Mouse (Mus musculus) forebrain, embryonic 12.5 days (tissue): Measurements from ENCODE around the gene Nrxn3. TPM values are rescaled to one million over a fixed set of nuclear protein-coding genes. Genes with fewer than 3 reads are reported as not detected.

Experiments used
- ATAC-seq: fragments of 200-750 bp; cut with Nextera tagmentation; 2 replicates; pipeline ENCODE4 v1.8.0; 2017; ENCODE audit warnings: moderate TSS enrichment; ENCODE audit not compliant: low FRiP score
- H3K27ac ChIP-seq: fragments of 300-500 bp; sonication (generic); 2 replicates; pipeline ENCODE4 v1.5.1; 2016; ENCODE audit warnings: mild to moderate bottlenecking
- H3K27me3 ChIP-seq: fragments of 300-500 bp; sonication (generic); 2 replicates; pipeline ENCODE4 v1.6.1; 2016; ENCODE audit warnings: mild to moderate bottlenecking
- H3K36me3 ChIP-seq: fragments of 300-500 bp; sonication (generic); replicated peaks from 2 replicates; pipeline ENCODE4 v1.6.1; 2016; ENCODE audit warnings: mild to moderate bottlenecking
- H3K4me1 ChIP-seq: fragments of 300-500 bp; sonication (generic); 2 replicates; pipeline ENCODE4 v1.6.1; 2016
- H3K4me2 ChIP-seq: fragments of 300-500 bp; sonication (generic); 2 replicates; pipeline ENCODE4 v1.6.1; 2016; ENCODE audit warnings: mild to moderate bottlenecking, moderate library complexity
- H3K4me3 ChIP-seq: fragments of 300-500 bp; sonication (generic); replicated peaks from 2 replicates; pipeline ENCODE4 v1.5.1; 2016; ENCODE audit warnings: mild to moderate bottlenecking
- H3K9ac ChIP-seq: fragments of 300-500 bp; sonication (generic); 2 replicates; pipeline ENCODE4 v1.6.1; 2016; ENCODE audit warnings: mild to moderate bottlenecking
- H3K9me3 ChIP-seq: fragments of 300-500 bp; sonication (generic); 2 replicates; pipeline ENCODE4 v1.6.1; 2016
- WGBS: fragments of 180-500 bp; shearing (Covaris S2); methylation state at CpG from one replicate; pipeline ENCODE4 v1.1.7; 2016; 5-methylcytosine and 5-hydroxymethylcytosine counted together
- polyA plus RNA-seq: library from polyadenylated mRNA; unstranded; fragments of >200 nt; fragmentation: Nextera tagmentation; extraction: Ambion mirVana; gene quantifications from 2 replicates; pipeline ENCODE4 v1.2.1, GENCODE M21; 2016

The Nrxn3 gene
- 62.2 and 71.1 TPM in 2 replicates for polyA plus RNA-seq

DNA sequence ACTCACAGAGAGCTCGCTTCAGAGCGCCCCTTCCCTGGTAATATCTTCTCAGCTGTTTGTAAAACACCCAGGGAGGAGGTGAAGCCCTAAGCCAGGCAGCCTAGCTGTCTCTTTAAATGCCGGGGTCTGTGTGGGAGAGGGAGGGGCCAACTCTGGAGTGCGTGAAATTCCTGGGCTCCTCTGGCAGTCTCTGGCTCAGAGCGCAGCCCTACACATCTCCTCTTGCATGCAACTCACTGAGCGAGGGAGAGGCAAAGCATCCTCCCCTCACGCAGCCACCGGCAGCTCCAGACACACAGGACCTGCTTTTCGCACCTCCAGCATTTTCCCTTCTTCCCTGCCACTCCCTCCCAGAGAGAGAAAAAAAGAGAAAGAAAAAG, at the start of gene Nrxn3:
Nrxn3 (plus strand) TSS at position 186 of the 380 bp plus-strand sequence.
- peak; percentile 96 for ATAC-seq
- H3K27me3 ChIP-seq: no peaks in the 10 kb centered on the region; the same call in 1 of the 2 replicates
- 0 out of 2 replicates have a peak within 1 kb of the TSS, but pooled peaks have one; percentile 26 for H3K27ac ChIP-seq
- peaks cover 7% of the 10 kb centered on the region; the same call in 1 of the 2 replicates for H3K4me1 ChIP-seq
- WGBS: 0% methylated on average over 9 of the region's 9 CpGs
- peak within 1 kb of the TSS; percentile 57 for H3K4me2 ChIP-seq
- no peaks in the 10 kb centered on the region for H3K9me3 ChIP-seq
- H3K4me3 ChIP-seq: peak within 1 kb of the TSS; percentile 46
- peak within 1 kb of the TSS; percentile 57 for H3K9ac ChIP-seq
- H3K36me3 ChIP-seq: no peaks in the 10 kb centered on the region

DNA sequence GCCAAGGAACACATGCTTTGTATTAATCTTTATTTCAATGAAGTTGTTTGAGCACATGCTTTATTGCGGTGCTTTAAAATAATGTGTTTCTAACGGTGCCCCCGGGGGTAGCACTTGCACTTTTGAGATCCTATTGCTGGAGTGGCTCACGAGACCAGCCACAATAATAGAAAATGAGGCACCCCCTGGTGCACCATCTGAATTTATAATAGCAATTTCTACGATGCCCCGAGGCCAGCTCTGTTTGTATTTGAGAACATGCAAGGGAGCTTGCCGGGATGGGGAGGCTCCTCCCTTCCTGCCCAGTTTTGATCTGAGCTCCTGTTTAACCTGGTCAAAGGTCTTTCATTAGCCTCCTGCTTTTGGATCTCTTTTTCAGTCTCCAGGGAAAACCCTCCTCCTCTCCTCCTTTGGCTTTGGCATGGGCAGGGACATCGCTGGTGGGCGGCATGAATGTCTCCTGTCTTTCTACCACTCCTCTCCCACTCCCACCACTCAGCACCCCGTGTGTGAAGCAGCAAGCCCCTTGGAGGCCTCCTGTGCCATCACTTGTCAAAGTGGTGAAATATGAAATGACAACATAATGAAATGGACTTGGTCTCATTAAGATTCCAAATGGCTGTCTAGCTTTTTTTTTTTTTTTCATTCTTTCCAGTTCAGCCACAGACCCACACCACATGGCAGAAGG, 18.4 kb upstream of the Nrxn3 start:
- no peak overlapping the region for H3K27ac ChIP-seq

DNA sequence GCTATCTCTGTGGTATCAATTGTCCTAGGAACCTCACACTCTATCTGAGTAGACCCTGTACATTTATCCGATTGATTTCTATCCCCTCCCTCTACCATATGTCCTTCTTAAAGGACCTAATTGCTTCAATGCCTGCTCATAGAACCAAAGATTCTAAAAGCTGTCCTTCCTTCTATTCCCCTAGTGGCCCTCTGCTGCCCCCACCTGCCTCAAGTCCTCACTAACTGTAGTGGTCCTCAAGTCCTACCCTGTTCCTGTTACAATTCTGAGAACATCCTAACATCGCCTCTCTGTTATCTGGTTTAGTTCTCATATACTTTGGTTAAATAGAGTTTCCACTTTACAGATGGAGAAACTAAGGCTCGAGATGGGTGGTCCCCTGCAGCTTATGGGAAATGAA, 16.7 kb upstream of the Nrxn3 start:
- Histone ChIP-seq H3K36me3 (no peaks in the 10 kb centered on the region), H3K4me2 (no peak overlapping the region), H3K4me3 (no peak overlapping the region), H3K9ac (no peak overlapping the region), H3K4me1 (peaks cover 13% of the 10 kb centered on the region; the same call in 1 of the 2 replicates), H3K9me3 (no peaks in the 10 kb centered on the region), H3K27me3 (no peaks in the 10 kb centered on the region), H3K27ac (no peak overlapping the region)
- no peak for ATAC-seq
- 78% methylated on average over 3 of the region's 3 CpGs for WGBS

More for the DNA sequence above, 18.4 kb upstream of the Nrxn3 start:
- ATAC-seq: 0 out of 2 replicates have a peak, but pooled peaks have one; percentile 33
- Histone ChIP-seq H3K9ac (no peak overlapping the region), H3K4me2 (no peak overlapping the region), H3K4me1 (peaks cover 13% of the 10 kb centered on the region; the same call in 1 of the 2 replicates), H3K27me3 (no peaks in the 10 kb centered on the region), H3K4me3 (no peak overlapping the region), H3K36me3 (no peaks in the 10 kb centered on the region), H3K9me3 (no peaks in the 10 kb centered on the region)
- 45% methylated on average over 10 of the region's 10 CpGs for WGBS

- no peak overlapping the region for H3K27ac ChIP-seq
- WGBS: 93% methylated on average over 3 of the region's 3 CpGs
- H3K9ac ChIP-seq: no peak overlapping the region
- H3K4me3 ChIP-seq: no peak overlapping the region
- H3K27me3 ChIP-seq: no peaks in the 10 kb centered on the region
- H3K36me3 ChIP-seq: no peaks in the 10 kb centered on the region
- H3K4me1 ChIP-seq: peaks cover 13% of the 10 kb centered on the region; the same call in 1 of the 2 replicates
- H3K9me3 ChIP-seq: no peaks in the 10 kb centered on the region
- no peak for ATAC-seq
- no peak overlapping the region for H3K4me2 ChIP-seq
Measured at GRCm38 (mm10) chr12:88707786-88708185, 14.9 kb upstream of the Nrxn3 start.

- WGBS: 8% methylated on average over 11 of the region's 11 CpGs
- Histone ChIP-seq H3K9ac (no peak overlapping the region), H3K27me3 (no peaks in the 10 kb centered on the region), H3K36me3 (no peaks in the 10 kb centered on the region), H3K27ac (no peak overlapping the region), H3K9me3 (no peaks in the 10 kb centered on the region), H3K4me3 (no peak overlapping the region), H3K4me2 (no peak overlapping the region), H3K4me1 (peaks cover 6% of the 10 kb centered on the region; the same call in 1 of the 2 replicates)
- ATAC-seq: peak; percentile 90
Measured at GRCm38 (mm10) chr12:88709223-88709622, 13.5 kb upstream of the Nrxn3 start.

- H3K27me3 ChIP-seq: no peaks in the 10 kb centered on the region
- H3K36me3 ChIP-seq: no peaks in the 10 kb centered on the region
- WGBS: 76% methylated on average over 4 of the region's 4 CpGs
- no peak for ATAC-seq
- no peak overlapping the region for H3K9ac ChIP-seq
- no peak overlapping the region for H3K4me2 ChIP-seq
- H3K4me3 ChIP-seq: no peak overlapping the region
- peaks cover 3% of the 10 kb centered on the region; the same call in 1 of the 2 replicates for H3K4me1 ChIP-seq
- no peaks in the 10 kb centered on the region for H3K9me3 ChIP-seq
- no peak overlapping the region for H3K27ac ChIP-seq
Measured at GRCm38 (mm10) chr12:88713456-88713855, 9.2 kb upstream of the Nrxn3 start.

DNA sequence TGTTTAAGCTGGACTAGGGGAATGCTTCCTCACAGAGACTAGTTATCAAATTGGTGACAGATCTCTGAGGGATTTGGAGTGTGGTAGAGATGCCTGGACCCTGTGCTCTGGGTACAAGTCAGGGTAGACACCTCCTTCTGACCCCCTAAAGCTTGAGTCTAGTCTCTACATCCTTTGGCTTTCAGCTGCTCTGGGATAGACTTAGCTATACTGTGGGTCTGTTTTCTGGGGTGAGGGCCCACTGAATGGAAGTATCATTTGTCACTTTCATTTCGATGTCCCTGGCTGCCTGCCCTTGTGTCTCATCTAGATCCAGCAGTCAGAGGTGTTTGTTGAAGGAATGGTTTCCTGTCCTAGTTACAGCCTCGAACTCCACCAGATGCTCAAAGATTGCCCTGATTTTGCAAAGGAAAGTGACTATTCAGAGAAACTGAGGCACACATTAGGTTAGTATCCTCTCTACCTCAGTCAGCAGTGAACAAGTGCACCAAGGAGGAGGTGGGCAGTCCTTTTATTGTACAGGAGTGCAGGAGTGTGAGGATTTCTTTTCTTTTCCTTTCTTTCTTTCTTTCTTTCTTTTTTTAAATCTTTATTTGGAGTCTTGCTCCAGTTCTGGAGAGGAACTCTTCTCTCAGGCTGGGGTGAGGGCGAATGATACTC, 515 bp upstream of the Nrxn3 start:
- Histone ChIP-seq H3K4me1 (peaks cover 7% of the 10 kb centered on the region; the same call in 1 of the 2 replicates), H3K4me3 (peak overlapping the region; percentile 46), H3K4me2 (peak overlapping the region; percentile 57), H3K9me3 (no peaks in the 10 kb centered on the region), H3K27ac (no peak overlapping the region), H3K27me3 (no peaks in the 10 kb centered on the region; the same call in 1 of the 2 replicates), H3K9ac (peak overlapping the region; percentile 57; the same call in 1 of the 2 replicates), H3K36me3 (no peaks in the 10 kb centered on the region)
- 47% methylated on average over 3 of the region's 3 CpGs for WGBS
- ATAC-seq: peak; percentile 30; the same call in 1 of the 2 replicates

GRCm38 (mm10) chr12:88726316-88726715, 3.6 kb downstream of the Nrxn3 start:
- no peak for ATAC-seq
- Histone ChIP-seq H3K36me3 (no peaks in the 10 kb centered on the region), H3K4me2 (peak overlapping the region; percentile 57), H3K9ac (peak overlapping the region; percentile 56; the same call in 1 of the 2 replicates), H3K9me3 (no peaks in the 10 kb centered on the region), H3K27ac (peak overlapping the region; percentile 70), H3K4me3 (peak overlapping the region; percentile 46), H3K27me3 (no peaks in the 10 kb centered on the region; the same call in 1 of the 2 replicates), H3K4me1 (peaks cover 7% of the 10 kb centered on the region; the same call in 1 of the 2 replicates)
- WGBS: 81% methylated on average over 13 of the region's 13 CpGs

DNA sequence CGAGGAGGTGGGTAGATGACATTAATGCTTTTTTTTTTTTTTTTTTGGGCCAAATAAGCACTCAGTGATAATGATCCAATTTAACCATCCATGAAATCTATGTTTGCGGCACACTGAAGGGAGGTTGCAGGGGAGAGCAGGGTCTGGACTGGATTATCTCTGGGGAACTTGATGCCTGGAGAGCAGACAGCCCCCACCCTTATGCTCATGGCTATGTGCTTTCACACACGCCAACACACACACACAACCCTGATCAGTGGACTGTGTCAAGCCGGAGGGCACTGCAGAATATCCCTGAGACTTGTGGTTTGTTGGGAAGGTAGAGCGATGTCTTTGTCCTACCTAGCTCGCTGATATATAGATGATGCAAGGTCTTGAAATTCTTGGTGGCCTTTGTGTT, 4.1 kb downstream of the Nrxn3 start:
- ATAC-seq: no peak
- Histone ChIP-seq H3K4me3 (peak overlapping the region; percentile 46), H3K27ac (peak overlapping the region; percentile 70; the same call in 1 of the 2 replicates)

GRCm38 (mm10) chr12:88730720-88731119, 8.0 kb downstream of the Nrxn3 start:
- no peaks in the 10 kb centered on the region for H3K9me3 ChIP-seq
- ATAC-seq: no peak
- H3K4me3 ChIP-seq: no peak overlapping the region
- H3K27me3 ChIP-seq: no peaks in the 10 kb centered on the region
- H3K36me3 ChIP-seq: no peaks in the 10 kb centered on the region
- no peak overlapping the region for H3K4me2 ChIP-seq
- no peak overlapping the region for H3K9ac ChIP-seq
- WGBS: 62% methylated on average over 2 of the region's 2 CpGs
- H3K27ac ChIP-seq: no peak overlapping the region
- peaks cover 4% of the 10 kb centered on the region for H3K4me1 ChIP-seq

More for the DNA sequence above, 4.1 kb downstream of the Nrxn3 start:
- H3K9ac ChIP-seq: peak overlapping the region; percentile 47; the same call in 1 of the 2 replicates
- peaks cover 7% of the 10 kb centered on the region; the same call in 1 of the 2 replicates for H3K4me1 ChIP-seq
- no peaks in the 10 kb centered on the region for H3K36me3 ChIP-seq
- WGBS: 73% methylated on average over 6 of the region's 6 CpGs
- H3K4me2 ChIP-seq: peak overlapping the region; percentile 57
- H3K9me3 ChIP-seq: no peaks in the 10 kb centered on the region
- H3K27me3 ChIP-seq: no peaks in the 10 kb centered on the region; the same call in 1 of the 2 replicates

- Histone ChIP-seq H3K4me3 (no peak overlapping the region), H3K27me3 (no peaks in the 10 kb centered on the region), H3K9me3 (no peaks in the 10 kb centered on the region), H3K4me1 (peaks cover 4% of the 10 kb centered on the region), H3K9ac (no peak overlapping the region), H3K4me2 (no peak overlapping the region), H3K27ac (no peak overlapping the region), H3K36me3 (no peaks in the 10 kb centered on the region)
- ATAC-seq: no peak
- WGBS: 11% methylated on average over 1 of the region's 1 CpGs
Measured at GRCm38 (mm10) chr12:88735045-88735444, 12.4 kb downstream of the Nrxn3 start.

DNA sequence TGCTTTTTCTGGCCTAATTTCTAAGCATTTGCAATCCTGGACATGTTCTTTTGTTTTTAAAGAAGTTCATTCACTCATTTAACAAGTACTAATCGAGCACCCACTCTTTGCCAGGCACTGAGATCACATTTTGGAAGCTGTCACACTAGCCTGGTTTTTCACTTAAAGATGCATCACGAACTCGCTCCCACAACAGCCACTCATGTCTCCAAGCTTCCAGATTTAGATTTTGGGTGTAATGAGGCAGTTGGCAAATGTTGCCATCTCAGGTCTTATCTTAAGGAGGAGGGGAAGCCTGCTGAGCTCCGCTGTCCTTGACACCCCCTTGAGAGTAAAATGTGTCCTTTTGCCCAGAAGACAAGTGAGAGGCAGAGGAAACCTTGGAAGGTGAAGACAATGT, 14.4 kb downstream of the Nrxn3 start:
- Histone ChIP-seq H3K36me3 (no peaks in the 10 kb centered on the region), H3K4me3 (no peak overlapping the region), H3K4me1 (peaks cover 4% of the 10 kb centered on the region), H3K27ac (no peak overlapping the region), H3K9me3 (no peaks in the 10 kb centered on the region), H3K9ac (no peak overlapping the region), H3K4me2 (no peak overlapping the region), H3K27me3 (no peaks in the 10 kb centered on the region)
- WGBS: 80% methylated on average over 4 of the region's 4 CpGs
- ATAC-seq: no peak
